Mouse (Mus musculus) liver, embryonic 14.5 days (tissue): ENCODE measurements around the gene Nppa.

Experiments
- CTCF ChIP-seq: IDR thresholded peaks from 2 replicates; pipeline ENCODE4 v1.5.1; 2016; ENCODE audit warnings: antibody characterized with exemption, low read depth, control low read depth
- EP300 ChIP-seq: IDR thresholded peaks from 2 replicates; pipeline ENCODE4 v1.6.1; 2016; ENCODE audit warnings: antibody characterized with exemption, low read depth

GRCm38 (mm10) chr4:148000202-148000772 lies at the start of gene Nppa:
- no peak for TF ChIP-seq CTCF
- no peak for TF ChIP-seq EP300
